Mouse (Mus musculus) heart, embryonic 15.5 days (tissue): ENCODE measurements around the gene Clec16a. TPM values are rescaled to one million over a fixed set of nuclear protein-coding genes. Genes with fewer than 3 reads are reported as not detected.
A peak's percentile ranks its signal among the peaks of the same experiment; 100 is the strongest.

Experiments used
- ATAC-seq: fragments of 200-750 bp; cut with Nextera tagmentation; replicated peaks from 2 replicates; pipeline ENCODE4 v1.8.0; 2017; ENCODE audit warnings: low read depth, moderate TSS enrichment; ENCODE audit not compliant: insufficient number of reproducible peaks, insufficient read depth, low FRiP score
- H3K27ac ChIP-seq: fragments of 300-500 bp; sonication (generic); 2 replicates; pipeline ENCODE4 v1.5.1; 2015; ENCODE audit warnings: mild to moderate bottlenecking, inconsistent platforms
- H3K27me3 ChIP-seq: fragments of 300-500 bp; sonication (generic); 2 replicates; pipeline ENCODE4 v1.6.1; 2015; ENCODE audit warnings: inconsistent platforms
- H3K36me3 ChIP-seq: fragments of 300-500 bp; sonication (generic); 2 replicates; pipeline ENCODE4 v1.6.1; 2015; ENCODE audit warnings: mild to moderate bottlenecking, inconsistent platforms
- H3K4me1 ChIP-seq: fragments of 300-500 bp; sonication (generic); replicated peaks from 2 replicates; pipeline ENCODE4 v1.6.1; 2015; ENCODE audit warnings: inconsistent platforms
- H3K4me2 ChIP-seq: fragments of 300-500 bp; sonication (generic); 2 replicates; pipeline ENCODE4 v1.6.1; 2015; ENCODE audit warnings: inconsistent platforms, mild to moderate bottlenecking, moderate library complexity
- H3K4me3 ChIP-seq: fragments of 300-500 bp; sonication (generic); 2 replicates; pipeline ENCODE4 v1.5.1; 2015; ENCODE audit warnings: mild to moderate bottlenecking, inconsistent platforms
- H3K9ac ChIP-seq: fragments of 300-500 bp; sonication (generic); 2 replicates; pipeline ENCODE4 v1.6.1; 2015; ENCODE audit warnings: mild to moderate bottlenecking, inconsistent platforms
- H3K9me3 ChIP-seq: fragments of 300-500 bp; sonication (generic); replicated peaks from 2 replicates; pipeline ENCODE4 v1.6.1; 2016; ENCODE audit warnings: inconsistent platforms
- WGBS: fragments of 180-500 bp; shearing (Covaris S2); methylation state at CpG from one replicate; pipeline ENCODE4 v1.1.7; 2015; ENCODE audit warnings: mixed read lengths; 5-methylcytosine and 5-hydroxymethylcytosine counted together
- polyA plus RNA-seq: library from polyadenylated mRNA; unstranded; fragments of >200 nt; fragmentation: Nextera tagmentation; extraction: Ambion mirVana; gene quantifications from 2 replicates; pipeline ENCODE4 v1.2.1, GENCODE M21; 2015

The Clec16a gene
- polyA plus RNA-seq, 1 experiment from 2014 or later = 30.4 TPM

- Histone ChIP-seq H3K4me1 (peaks cover 58% of the 10 kb centered on the region), H3K27me3 (no peaks in the 10 kb centered on the region), H3K4me2 (no peak overlapping the region)
Observed at GRCm38 (mm10) chr16:10664921-10665894, 120.1 kb downstream of the Clec16a start.

GRCm38 (mm10) chr16:10666766-10667165 lies 121.6 kb downstream of the Clec16a start:
- no peaks in the 10 kb centered on the region for H3K36me3 ChIP-seq
- WGBS = 81% methylated on average over 3 of the region's 3 CpGs
- H3K27ac ChIP-seq = no peak overlapping the region

More at GRCm38 (mm10) chr16:10664921-10665894, 120.1 kb downstream of the Clec16a start:
- peak; percentile 67 for ATAC-seq
- Histone ChIP-seq H3K9me3 (no peaks in the 10 kb centered on the region), H3K36me3 (no peaks in the 10 kb centered on the region), H3K4me3 (no peak overlapping the region), H3K27ac (peak overlapping the region; percentile 78), H3K9ac (no peak overlapping the region)
- WGBS = 23% methylated on average over 12 of the region's 12 CpGs

GRCm38 (mm10) chr16:10668453-10668852 lies 123.3 kb downstream of the Clec16a start:
- H3K36me3 ChIP-seq = no peaks in the 10 kb centered on the region
- 0 out of 2 replicates have a peak, but pooled peaks have one; percentile 7 for ATAC-seq
- H3K4me3 ChIP-seq = no peak overlapping the region
- WGBS = 66% methylated on average over 8 of the region's 8 CpGs
- H3K27ac ChIP-seq = no peak overlapping the region
- no peaks in the 10 kb centered on the region for H3K27me3 ChIP-seq
- H3K4me2 ChIP-seq = no peak overlapping the region
- no peak overlapping the region for H3K9ac ChIP-seq
- H3K4me1 ChIP-seq = peaks cover 52% of the 10 kb centered on the region
- no peaks in the 10 kb centered on the region for H3K9me3 ChIP-seq

More at GRCm38 (mm10) chr16:10666766-10667165, 121.6 kb downstream of the Clec16a start:
- Histone ChIP-seq H3K9me3 (no peaks in the 10 kb centered on the region), H3K4me2 (no peak overlapping the region), H3K27me3 (no peaks in the 10 kb centered on the region), H3K9ac (no peak overlapping the region), H3K4me1 (peaks cover 42% of the 10 kb centered on the region), H3K4me3 (no peak overlapping the region)
- ATAC-seq = no peak

GRCm38 (mm10) chr16:10668991-10669703 lies 124.0 kb downstream of the Clec16a start:
- Histone ChIP-seq H3K9ac (no peak overlapping the region), H3K4me1 (peaks cover 53% of the 10 kb centered on the region), H3K9me3 (no peaks in the 10 kb centered on the region), H3K4me3 (no peak overlapping the region), H3K36me3 (no peaks in the 10 kb centered on the region), H3K27ac (0 out of 2 replicates have a peak overlapping the region, but pooled peaks have one; percentile 20), H3K27me3 (no peaks in the 10 kb centered on the region), H3K4me2 (no peak overlapping the region)
- WGBS = 55% methylated on average over 7 of the region's 7 CpGs
- no peak for ATAC-seq

GRCm38 (mm10) chr16:10669936-10670335 lies 124.8 kb downstream of the Clec16a start:
- Histone ChIP-seq H3K9ac (no peak overlapping the region), H3K4me3 (no peak overlapping the region), H3K27me3 (no peaks in the 10 kb centered on the region), H3K4me2 (no peak overlapping the region), H3K4me1 (peaks cover 46% of the 10 kb centered on the region), H3K36me3 (no peaks in the 10 kb centered on the region), H3K9me3 (no peaks in the 10 kb centered on the region), H3K27ac (0 out of 2 replicates have a peak overlapping the region, but pooled peaks have one; percentile 20)
- WGBS = 82% methylated on average over 3 of the region's 3 CpGs
- ATAC-seq = no peak

GRCm38 (mm10) chr16:10672490-10672889 lies 127.4 kb downstream of the Clec16a start:
- ATAC-seq = no peak
- Histone ChIP-seq H3K27ac (no peak overlapping the region), H3K4me1 (peaks cover 34% of the 10 kb centered on the region), H3K27me3 (no peaks in the 10 kb centered on the region), H3K9ac (no peak overlapping the region), H3K9me3 (no peaks in the 10 kb centered on the region), H3K4me2 (no peak overlapping the region), H3K36me3 (no peaks in the 10 kb centered on the region), H3K4me3 (no peak overlapping the region)

- 24% methylated on average over 2 of the region's 2 CpGs for WGBS
- peaks cover 34% of the 10 kb centered on the region for H3K4me1 ChIP-seq
- H3K36me3 ChIP-seq = no peaks in the 10 kb centered on the region
- H3K27ac ChIP-seq = no peak overlapping the region; the same call in 1 of the 2 replicates
- H3K9ac ChIP-seq = no peak overlapping the region
- no peaks in the 10 kb centered on the region for H3K27me3 ChIP-seq
- no peak overlapping the region for H3K4me3 ChIP-seq
- no peaks in the 10 kb centered on the region for H3K9me3 ChIP-seq
- peak; percentile 67 for ATAC-seq
- no peak overlapping the region for H3K4me2 ChIP-seq
Observed at GRCm38 (mm10) chr16:10674020-10674419, 128.9 kb downstream of the Clec16a start.

GRCm38 (mm10) chr16:10674957-10675356 lies 129.8 kb downstream of the Clec16a start:
- 85% methylated on average over 2 of the region's 2 CpGs for WGBS
- no peak for ATAC-seq
- H3K36me3 ChIP-seq = no peaks in the 10 kb centered on the region
- no peak overlapping the region for H3K4me3 ChIP-seq
- no peaks in the 10 kb centered on the region for H3K9me3 ChIP-seq
- H3K4me1 ChIP-seq = peaks cover 28% of the 10 kb centered on the region
- H3K27ac ChIP-seq = no peak overlapping the region
- H3K4me2 ChIP-seq = no peak overlapping the region
- no peak overlapping the region for H3K9ac ChIP-seq
- no peaks in the 10 kb centered on the region for H3K27me3 ChIP-seq

GRCm38 (mm10) chr16:10675612-10676011 lies 130.5 kb downstream of the Clec16a start:
- no peaks in the 10 kb centered on the region for H3K27me3 ChIP-seq
- H3K4me2 ChIP-seq = no peak overlapping the region
- H3K9me3 ChIP-seq = no peaks in the 10 kb centered on the region
- no peaks in the 10 kb centered on the region for H3K36me3 ChIP-seq
- ATAC-seq = no peak
- no peak overlapping the region for H3K9ac ChIP-seq
- 91% methylated on average over 1 of the region's 1 CpGs for WGBS
- H3K27ac ChIP-seq = no peak overlapping the region
- H3K4me3 ChIP-seq = no peak overlapping the region
- peaks cover 27% of the 10 kb centered on the region for H3K4me1 ChIP-seq

GRCm38 (mm10) chr16:10676461-10677066 lies 131.4 kb downstream of the Clec16a start:
- Histone ChIP-seq H3K27me3 (no peaks in the 10 kb centered on the region), H3K9me3 (no peaks in the 10 kb centered on the region), H3K4me3 (no peak overlapping the region), H3K36me3 (no peaks in the 10 kb centered on the region), H3K27ac (no peak overlapping the region), H3K4me1 (peaks cover 27% of the 10 kb centered on the region), H3K9ac (no peak overlapping the region), H3K4me2 (no peak overlapping the region)
- no peak for ATAC-seq
- 26% methylated on average over 3 of the region's 3 CpGs for WGBS

- H3K27ac ChIP-seq = no peak overlapping the region
- no peak overlapping the region for H3K4me3 ChIP-seq
- no peaks in the 10 kb centered on the region for H3K9me3 ChIP-seq
- no peak overlapping the region for H3K4me2 ChIP-seq
- ATAC-seq = no peak
- no peak overlapping the region for H3K9ac ChIP-seq
- no peaks in the 10 kb centered on the region for H3K36me3 ChIP-seq
- H3K4me1 ChIP-seq = peaks cover 7% of the 10 kb centered on the region
- H3K27me3 ChIP-seq = no peaks in the 10 kb centered on the region
- WGBS = 87% methylated on average over 2 of the region's 2 CpGs
Observed at GRCm38 (mm10) chr16:10682521-10682920, 137.4 kb downstream of the Clec16a start.
